Mouse (Mus musculus) Muller cell, postnatal 12 days (primary cell): Measurements from ENCODE around the gene Ube2q1.

Experiments used
- DNase-seq: peaks from one replicate; pipeline ENCODE4 v3.0.0-alpha.2; 2015; ENCODE audit errors: inconsistent ontology term

Gene Ube2q1

GRCm38 (mm10) chr3:89772968-89773709 lies at the start of gene Ube2q1:
Gene Ube2q1, plus strand, starts transcription at chr3:89773616.
- peak; percentile 98 for DNase-seq

- peak; percentile 18 for DNase-seq
These were observed 46.4 kb upstream of the Ube2q1 start for GRCm38 (mm10) chr3:89727028-89727427.

GRCm38 (mm10) chr3:89728848-89729247 lies 44.6 kb upstream of the Ube2q1 start:
- DNase-seq = no peak

- DNase-seq = peak; percentile 89
These were observed 42.8 kb upstream of the Ube2q1 start for GRCm38 (mm10) chr3:89730350-89731331.

- no peak for DNase-seq
These were observed 41.3 kb upstream of the Ube2q1 start for GRCm38 (mm10) chr3:89732091-89732490.

GRCm38 (mm10) chr3:89738509-89738908 lies 34.9 kb upstream of the Ube2q1 start:
- DNase-seq = no peak

GRCm38 (mm10) chr3:89752307-89752706 lies 21.1 kb upstream of the Ube2q1 start:
- DNase-seq = no peak

- DNase-seq = no peak
These were observed 18.1 kb upstream of the Ube2q1 start for GRCm38 (mm10) chr3:89755283-89755682.

GRCm38 (mm10) chr3:89757851-89758250 lies 15.6 kb upstream of the Ube2q1 start:
- no peak for DNase-seq

- no peak for DNase-seq
These were observed 13.6 kb upstream of the Ube2q1 start for GRCm38 (mm10) chr3:89759786-89760185.

- peak; percentile 82 for DNase-seq
These were observed 9.2 kb upstream of the Ube2q1 start, which contains the start of gene Chrnb2 for GRCm38 (mm10) chr3:89764119-89764724. Gene Chrnb2, minus strand, starts transcription at chr3:89764632.

GRCm38 (mm10) chr3:89769584-89769983 lies 3.8 kb upstream of the Ube2q1 start:
- no peak for DNase-seq

- DNase-seq = no peak
These were observed 2.9 kb upstream of the Ube2q1 start for GRCm38 (mm10) chr3:89770425-89771002.

- peak; percentile 88 for DNase-seq
These were observed 838 bp upstream of the Ube2q1 start for GRCm38 (mm10) chr3:89772588-89772967.

GRCm38 (mm10) chr3:89773740-89774211 lies 360 bp downstream of the Ube2q1 start:
- DNase-seq = no peak

GRCm38 (mm10) chr3:89774236-89774960 lies 982 bp downstream of the Ube2q1 start:
- no peak for DNase-seq

- no peak for DNase-seq
These were observed 2.6 kb downstream of the Ube2q1 start for GRCm38 (mm10) chr3:89776001-89776400.

- no peak for DNase-seq
These were observed 6.7 kb downstream of the Ube2q1 start for GRCm38 (mm10) chr3:89780102-89780501.

- no peak for DNase-seq
These were observed 8.2 kb downstream of the Ube2q1 start for GRCm38 (mm10) chr3:89781640-89782039.

GRCm38 (mm10) chr3:89784991-89785753 lies 11.8 kb downstream of the Ube2q1 start:
- peak; percentile 87 for DNase-seq
